In genomic region chr19:40601870-40602269, GRCm38 (mm10) we compare ENCODE assay signal across 22 mouse cellular contexts. TPM values are rescaled to one million over a fixed set of nuclear protein-coding genes. Genes with fewer than 3 reads are reported as not detected.
A peak's percentile ranks its signal among the peaks of the same experiment; 100 is the strongest.
DNase-seq lines count a peak whose midpoint lies in the region; ATAC-seq and TF ChIP-seq lines count a peak whose summit lies in the region.
"Had no signal": no experiment of that assay in that cellular context is flagged by ENCODE, and none has a peak within 500 bp of the region (broad histone marks: within the 10 kb centered on the region; RNA-seq: fewer than 3 reads in every experiment).

No protein-coding gene starts in this region.

- no peak overlapping the region for H3K4me3 ChIP-seq in liver, embryonic 11.5 days (ENCODE audit: low read depth, low read length)
- no peak overlapping the region for H3K4me3 ChIP-seq in liver, postnatal 0 days (ENCODE audit: low read depth, low read length)
- H3K4me3 ChIP-seq: embryonic facial prominence, embryonic 10.5 days; embryonic facial prominence, embryonic 13.5 days; erythroblast, embryonic 14.5 days; forebrain, embryonic 12.5 days; forebrain, embryonic 15.5 days; hindbrain, embryonic 12.5 days; hindbrain, embryonic 15.5 days had no signal

- no peak for DNase-seq in liver, embryonic 11.5 days (ENCODE audit: low spot score)
- DNase-seq in liver, postnatal 0 days = no peak
- DNase-seq in left cerebral cortex, adult 11 months (ENCODE audit: low spot score) = no peak
- DNase-seq in left cerebral cortex, postnatal 4 days = no peak
- DNase-seq: adrenal gland, adult 2 months; adrenal gland, postnatal 14 days; cerebellum, adult 11 months; cerebellum, adult 2 months; cerebellum, adult 9-11 months; cerebellum, postnatal 25 days; embryo, embryonic 11 days; gastrocnemius, postnatal 10 days had no signal

- no peak overlapping the region for H3K27ac ChIP-seq in liver, embryonic 11.5 days (ENCODE audit: low read depth, low read length)
- H3K27ac ChIP-seq in liver, postnatal 0 days (ENCODE audit: low read depth) = no peak overlapping the region
- H3K27ac ChIP-seq: embryonic facial prominence, embryonic 10.5 days; embryonic facial prominence, embryonic 13.5 days; forebrain, embryonic 12.5 days; forebrain, embryonic 15.5 days; hindbrain, embryonic 12.5 days; hindbrain, embryonic 15.5 days had no signal

- 56% methylated on average over 3 of the region's 3 CpGs for WGBS in liver, embryonic 11.5 days
- 64% methylated on average over 3 of the region's 3 CpGs for WGBS in liver, postnatal 0 days (ENCODE audit: insufficient replicate concordance)

- peak; percentile 76 for ATAC-seq in liver, embryonic 11.5 days (replicated peaks; ENCODE audit: low FRiP score)
- ATAC-seq in liver, postnatal 0 days = no peak
- ATAC-seq in common myeloid progenitor, adult 5-6 weeks (replicated peaks; ENCODE audit: low read depth, poor library complexity, severe bottlenecking) = 0 out of 2 replicates have a peak, but pooled peaks have one; percentile 22
- peak; percentile 57 for ATAC-seq in megakaryocyte progenitor cell, adult 5-6 weeks (replicated peaks; ENCODE audit: poor library complexity)
- ATAC-seq: forebrain, embryonic 15.5 days had no signal

- no peak overlapping the region for H3K9ac ChIP-seq in liver, embryonic 11.5 days (ENCODE audit: low read depth, low read length)
- no peak overlapping the region for H3K9ac ChIP-seq in liver, postnatal 0 days (replicated peaks)
- H3K9ac ChIP-seq: embryonic facial prominence, embryonic 13.5 days; forebrain, embryonic 12.5 days; forebrain, embryonic 15.5 days; hindbrain, embryonic 12.5 days; hindbrain, embryonic 15.5 days had no signal

- TF ChIP-seq CTCF in liver, postnatal 0 days (IDR thresholded peaks at IDR 0.05; ENCODE audit: low read depth) = no peak

- H3K27me3 ChIP-seq in liver, embryonic 11.5 days (replicated peaks; ENCODE audit: control insufficient read depth, insufficient read depth, low read length) = no peaks in the 10 kb centered on the region
- H3K27me3 ChIP-seq in liver, postnatal 0 days (ENCODE audit: insufficient read depth, low read length) = no peaks in the 10 kb centered on the region
- H3K27me3 ChIP-seq: embryonic facial prominence, embryonic 13.5 days; forebrain, embryonic 12.5 days; forebrain, embryonic 15.5 days; hindbrain, embryonic 12.5 days; hindbrain, embryonic 15.5 days had no signal

- H3K4me2 ChIP-seq in liver, embryonic 11.5 days = no peak overlapping the region
- no peak overlapping the region for H3K4me2 ChIP-seq in liver, postnatal 0 days (ENCODE audit: low read depth, low read length)
- H3K4me2 ChIP-seq: embryonic facial prominence, embryonic 13.5 days; forebrain, embryonic 12.5 days; forebrain, embryonic 15.5 days; heart, embryonic 11.5 days; hindbrain, embryonic 12.5 days; hindbrain, embryonic 15.5 days had no signal

- 0 out of 2 replicates have a peak, but pooled peaks cover 2% of the 10 kb centered on the region for H3K4me1 ChIP-seq in liver, embryonic 11.5 days (replicated peaks; ENCODE audit: control insufficient read depth, insufficient read depth, low read length)
- H3K4me1 ChIP-seq in liver, postnatal 0 days (ENCODE audit: insufficient read depth) = peaks cover 2% of the 10 kb centered on the region; the same call in 1 of the 2 replicates
- H3K4me1 ChIP-seq: embryonic facial prominence, embryonic 10.5 days; embryonic facial prominence, embryonic 13.5 days; forebrain, embryonic 12.5 days; forebrain, embryonic 15.5 days; hindbrain, embryonic 12.5 days; hindbrain, embryonic 15.5 days had no signal

- no peaks in the 10 kb centered on the region for H3K9me3 ChIP-seq in liver, embryonic 11.5 days (ENCODE audit: control insufficient read depth, low read length)
- no peaks in the 10 kb centered on the region for H3K9me3 ChIP-seq in liver, postnatal 0 days (ENCODE audit: low read length)
- H3K9me3 ChIP-seq: embryonic facial prominence, embryonic 10.5 days; embryonic facial prominence, embryonic 13.5 days; forebrain, embryonic 12.5 days; forebrain, embryonic 15.5 days; hindbrain, embryonic 12.5 days; hindbrain, embryonic 15.5 days had no signal

- intact Hi-C loops in left cerebral cortex, postnatal 4 days (cut with DNase I) = no loop called here

- H3K36me3 ChIP-seq in liver, embryonic 11.5 days (ENCODE audit: control insufficient read depth, insufficient read depth, low read length) = no peaks in the 10 kb centered on the region
- 0 out of 2 replicates have a peak, but pooled peaks cover 6% of the 10 kb centered on the region for H3K36me3 ChIP-seq in liver, postnatal 0 days (replicated peaks; ENCODE audit: insufficient read depth, low read length)

- no peak for TF ChIP-seq EP300 in liver, postnatal 0 days (IDR thresholded peaks at IDR 0.05; ENCODE audit: low read depth)

RNA-seq across cellular contexts. Expression of gene Tctn3, which starts 10.2 kb away (rescaled TPM):
- 4.9 and 5.0 TPM in 2 replicates for polyA plus RNA-seq in liver, embryonic 11.5 days (2014; fragmentation: Nextera tagmentation; extraction: Ambion mirVana)
- 1.7 and 1.8 TPM in 2 replicates for polyA plus RNA-seq in liver, postnatal 0 days (2015; fragmentation: Nextera tagmentation; extraction: Ambion mirVana)
- 6.0 and 6.8 TPM in 2 replicates for total RNA-seq in common myeloid progenitor, adult 5-6 weeks (2017)
- 4.7 and 7.5 TPM in 2 replicates for total RNA-seq in megakaryocyte progenitor cell, adult 5-6 weeks (2015)
- 5.3 and 6.6 TPM in 2 replicates for total RNA-seq in megakaryocyte progenitor cell, adult 5-6 weeks (2017)
- 10 to 100 TPM; 21.9 to 22.2 TPM for total RNA-seq in left cerebral cortex, postnatal 4 days (2021)

RNA-seq across cellular contexts. Expression of gene Entpd1, which starts 10.3 kb away (rescaled TPM):
- polyA plus RNA-seq in liver, embryonic 11.5 days (2014; fragmentation: Nextera tagmentation; extraction: Ambion mirVana) = 3.0 and 3.8 TPM in 2 replicates
- polyA plus RNA-seq in liver, postnatal 0 days (2015; fragmentation: Nextera tagmentation; extraction: Ambion mirVana) = 5.1 and 5.7 TPM in 2 replicates
- 7.8 and 11.9 TPM in 2 replicates for total RNA-seq in common myeloid progenitor, adult 5-6 weeks (2017)
- total RNA-seq in megakaryocyte progenitor cell, adult 5-6 weeks (2015) = 6.4 and 7.9 TPM in 2 replicates
- 7.5 and 19.3 TPM in 2 replicates for total RNA-seq in megakaryocyte progenitor cell, adult 5-6 weeks (2017)
- 10 to 100 TPM; 11.3 to 12.3 TPM for total RNA-seq in left cerebral cortex, postnatal 4 days (2021)

RNA-seq across cellular contexts. Expression of gene Aldh18a1, which starts 13.6 kb away (rescaled TPM):
- polyA plus RNA-seq in liver, embryonic 11.5 days (2014; fragmentation: Nextera tagmentation; extraction: Ambion mirVana) = 103 and 114 TPM in 2 replicates
- 8.1 and 9.1 TPM in 2 replicates for polyA plus RNA-seq in liver, postnatal 0 days (2015; fragmentation: Nextera tagmentation; extraction: Ambion mirVana)
- total RNA-seq in common myeloid progenitor, adult 5-6 weeks (2017) = 49.1 and 58.7 TPM in 2 replicates
- 35.5 and 39.4 TPM in 2 replicates for total RNA-seq in megakaryocyte progenitor cell, adult 5-6 weeks (2015)
- 34.3 and 44.5 TPM in 2 replicates for total RNA-seq in megakaryocyte progenitor cell, adult 5-6 weeks (2017)
- total RNA-seq in left cerebral cortex, postnatal 4 days (2021) = 10 to 100 TPM; 39.7 to 42.1 TPM
